Mouse (Mus musculus) cortical plate, adult 2 months (tissue): ENCODE results near the gene Mrpl12.

Experiments
- CTCF ChIP-seq: fragments of 200-500 bp; IDR thresholded peaks from 2 replicates; pipeline ENCODE4 v1.5.1; 2011; ENCODE audit warnings: mild to moderate bottlenecking, control low read depth, low read length; ENCODE audit not compliant: insufficient read depth; ENCODE audit errors: extremely low read depth
- POLR2A ChIP-seq: fragments of 200-500 bp; IDR thresholded peaks from 2 replicates; pipeline ENCODE4 v1.6.1; 2011; ENCODE audit warnings: mild to moderate bottlenecking, low read length, control low read depth; ENCODE audit not compliant: insufficient read depth; ENCODE audit errors: extremely low read depth

- TF ChIP-seq POLR2A: no peak
- no peak for TF ChIP-seq CTCF
Observed at GRCm38 (mm10) chr11:120528903-120529302, 44.5 kb downstream of the Mrpl12 start.
